Mouse (Mus musculus): ENCODE results near the gene Lztr1.

The Lztr1 gene

GRCm38 (mm10) chr16:17556907-17557306, 48.4 kb downstream of the Lztr1 start:
- DNase-seq (ENCODE audit: low read depth, low spot score) = no peak

GRCm38 (mm10) chr16:17557947-17558480, 49.5 kb downstream of the Lztr1 start:
- DNase-seq (ENCODE audit: low read depth, low spot score) = peak; percentile 74

DNA sequence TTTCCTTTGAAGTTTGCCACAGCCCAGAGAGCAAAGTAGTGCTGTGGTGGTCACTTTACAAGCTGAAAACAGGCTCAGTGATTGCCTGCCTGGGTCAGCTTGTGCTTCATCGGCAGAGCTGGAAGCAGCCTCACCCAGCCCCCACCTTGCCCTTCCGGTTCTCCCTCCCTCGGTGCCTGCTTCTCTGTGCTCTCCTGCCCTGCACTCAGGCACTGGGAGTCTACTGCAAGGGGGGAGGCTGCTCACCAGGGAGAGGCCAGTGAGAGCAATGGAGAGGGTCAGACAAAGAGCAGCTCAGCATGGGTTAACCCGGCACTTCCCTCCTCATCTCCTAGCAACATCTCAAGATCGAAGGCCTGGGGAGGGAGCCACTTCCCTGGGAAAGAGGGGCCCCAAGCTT, 50.3 kb downstream of the Lztr1 start:
- no peak for DNase-seq (ENCODE audit: low read depth, low spot score)

DNA sequence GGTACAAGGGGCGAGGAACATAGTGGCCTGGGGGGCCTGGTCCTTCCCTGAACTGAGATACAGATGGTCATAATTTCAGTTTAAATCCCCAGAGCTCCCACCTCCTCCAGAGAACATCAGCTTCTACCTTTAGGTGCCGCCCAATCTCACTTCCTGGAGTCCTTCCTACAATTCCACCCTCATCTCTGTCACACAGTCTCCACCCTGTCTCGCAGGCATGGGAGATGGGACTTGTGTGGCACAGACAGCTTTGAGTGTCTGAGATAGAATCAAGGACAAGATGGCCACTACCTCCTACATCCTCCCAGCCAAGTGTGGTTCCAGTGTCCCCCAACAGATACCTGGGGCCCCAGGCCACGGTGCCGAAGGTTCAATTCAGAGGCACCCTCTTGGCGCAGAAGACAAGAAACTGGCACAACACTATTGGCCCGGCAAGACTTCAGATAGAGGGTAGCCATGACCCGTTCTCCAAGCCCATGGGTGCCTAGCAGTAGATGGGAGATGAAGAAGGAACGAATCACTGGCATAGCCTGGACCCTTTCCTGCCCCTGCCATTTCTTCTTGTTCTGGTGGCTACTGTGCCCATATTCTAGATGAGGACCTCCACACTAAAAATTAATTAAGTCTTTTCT, 51.0 kb downstream of the Lztr1 start:
- DNase-seq (ENCODE audit: low read depth, low spot score) = no peak

DNA sequence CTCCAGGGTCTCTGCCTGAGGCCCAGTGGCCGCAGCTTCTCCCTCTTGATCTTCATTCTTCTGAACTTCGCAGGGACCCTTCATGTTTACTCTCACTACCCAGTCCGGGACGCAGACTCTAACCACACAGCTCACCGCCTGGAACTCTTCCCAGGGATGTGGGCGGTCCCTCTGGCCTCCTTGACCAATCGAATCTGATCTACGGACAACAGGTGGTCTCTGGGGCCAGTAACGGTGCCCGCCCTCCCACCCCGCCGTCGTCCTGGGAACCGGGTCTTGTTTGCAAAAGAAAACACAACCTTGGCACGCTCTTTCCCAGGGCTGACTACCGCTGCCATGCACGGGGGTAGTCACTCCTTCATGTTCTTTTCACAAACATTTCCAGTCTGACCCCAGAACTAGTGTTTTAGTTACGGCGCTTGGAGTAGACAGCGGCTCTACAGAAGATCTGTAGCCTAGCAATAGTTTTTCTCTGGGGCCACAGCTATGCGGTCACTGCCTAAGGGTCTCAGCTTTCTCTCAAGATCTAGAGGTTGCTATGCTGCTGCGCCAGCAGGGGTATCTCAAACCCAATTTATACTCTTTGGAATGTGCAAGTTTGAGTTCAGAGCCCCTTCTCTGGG, 52.8 kb downstream of the Lztr1 start, which contains the start of gene Lrrc74b:
Lrrc74b (minus strand) TSS at position 120 of the 623 bp plus-strand sequence.
- no peak for DNase-seq (ENCODE audit: low read depth, low spot score)

- DNase-seq (ENCODE audit: low read depth, low spot score) = no peak
These were observed 53.3 kb downstream of the Lztr1 start, which contains the start of gene P2rx6 for GRCm38 (mm10) chr16:17561751-17562208. P2rx6 (plus strand) TSS chr16:17561885.

DNA sequence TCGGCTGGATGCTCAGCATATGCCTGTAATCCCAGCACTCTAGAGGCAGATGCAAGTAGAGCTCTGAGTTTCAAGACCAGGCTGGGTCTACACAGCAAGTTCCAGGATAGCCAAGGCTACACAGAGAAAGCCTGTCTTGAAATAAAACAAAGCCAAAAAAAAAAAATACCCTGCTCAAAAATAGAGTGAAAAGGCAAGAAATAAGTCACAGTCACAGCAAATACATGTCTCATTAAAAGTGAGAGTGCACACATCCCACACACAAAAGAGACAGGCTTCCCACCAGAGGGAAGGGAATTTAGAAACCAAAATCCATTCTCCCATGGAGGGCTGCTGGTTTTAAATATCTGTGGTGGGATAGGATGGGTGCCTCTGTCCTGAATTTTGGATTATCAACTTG, 55.1 kb downstream of the Lztr1 start:
- no peak for DNase-seq (ENCODE audit: low read depth, low spot score)

GRCm38 (mm10) chr16:17564221-17564620, 55.7 kb downstream of the Lztr1 start:
- DNase-seq (ENCODE audit: low read depth, low spot score) = no peak

- DNase-seq (ENCODE audit: low read depth, low spot score) = no peak
These were observed 56.3 kb downstream of the Lztr1 start for GRCm38 (mm10) chr16:17564771-17565170.

DNA sequence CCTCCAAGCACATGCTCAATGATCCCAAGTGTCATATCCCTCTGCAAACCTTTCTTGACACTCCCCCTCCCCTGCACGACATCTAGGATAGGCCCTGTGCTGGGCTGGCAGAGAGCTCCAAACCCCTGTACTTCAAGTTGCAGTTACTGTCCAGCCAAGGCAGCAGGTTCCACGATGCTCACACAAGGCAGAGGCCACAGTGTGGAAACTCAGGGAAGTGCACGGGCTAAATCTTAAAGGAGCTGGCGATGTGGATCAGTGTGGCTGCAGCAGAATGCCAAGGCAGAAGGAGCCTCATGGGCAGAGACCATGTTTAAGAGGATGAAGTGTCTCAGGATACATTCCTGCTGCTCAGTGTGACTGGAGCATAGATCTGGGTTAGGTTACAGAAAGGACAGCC, 57.7 kb downstream of the Lztr1 start:
- no peak for DNase-seq (ENCODE audit: low read depth, low spot score)

All from retina, postnatal 7 days (tissue).